Mouse (Mus musculus) ES-E14 (cell line): ENCODE data around the gene Gm17606.

Source experiments
- CHD2 ChIP-seq: IDR thresholded peaks from 2 replicates; pipeline ENCODE4 v1.6.1; 2014; ENCODE audit warnings: mild to moderate bottlenecking, low read depth, low read length, inconsistent platforms
- HCFC1 ChIP-seq: IDR thresholded peaks from 2 replicates; pipeline ENCODE4 v1.6.1; 2012; ENCODE audit warnings: low read length, inconsistent platforms, borderline replicate concordance; ENCODE audit not compliant: insufficient read depth
- MAFK ChIP-seq: IDR thresholded peaks from 2 replicates; pipeline ENCODE4 v1.6.1; 2014; ENCODE audit warnings: mild to moderate bottlenecking, low read depth, low read length, inconsistent platforms; ENCODE audit not compliant: insufficient read depth

GRCm38 (mm10) chr14:54609962-54610361, 30.8 kb upstream of the Gm17606 start:
- TF ChIP-seq HCFC1, result no peak
- TF ChIP-seq MAFK, result peak; percentile 46; the same call in 1 of the 2 replicates
- TF ChIP-seq CHD2, result no peak
